Mouse (Mus musculus) hindbrain, embryonic 15.5 days (tissue): ENCODE results near the gene Abca9. TPM values are rescaled to one million over a fixed set of nuclear protein-coding genes. Genes with fewer than 3 reads are reported as not detected.

ENCODE experiments used
- ATAC-seq: fragments of 200-750 bp; cut with Nextera tagmentation; 2 replicates; pipeline ENCODE4 v1.8.0; 2017; ENCODE audit warnings: low read depth, moderate number of reproducible peaks, moderate TSS enrichment; ENCODE audit not compliant: low FRiP score
- H3K27ac ChIP-seq: fragments of 300-500 bp; sonication (generic); replicated peaks from 2 replicates; pipeline ENCODE4 v1.5.1; 2015; ENCODE audit warnings: mild to moderate bottlenecking, inconsistent platforms
- H3K27me3 ChIP-seq: fragments of 300-500 bp; sonication (generic); 2 replicates; pipeline ENCODE4 v1.6.1; 2015; ENCODE audit warnings: control low read depth, inconsistent platforms
- H3K36me3 ChIP-seq: fragments of 300-500 bp; sonication (generic); 2 replicates; pipeline ENCODE4 v1.6.1; 2015; ENCODE audit warnings: control low read depth, inconsistent platforms
- H3K4me1 ChIP-seq: fragments of 300-500 bp; sonication (generic); replicated peaks from 2 replicates; pipeline ENCODE4 v1.6.1; 2015; ENCODE audit warnings: control low read depth, inconsistent platforms
- H3K4me2 ChIP-seq: fragments of 300-500 bp; sonication (generic); 2 replicates; pipeline ENCODE4 v1.6.1; 2015; ENCODE audit warnings: moderate library complexity, mild to moderate bottlenecking, inconsistent platforms
- H3K4me3 ChIP-seq: fragments of 300-500 bp; sonication (generic); 2 replicates; pipeline ENCODE4 v1.5.1; 2015; ENCODE audit warnings: mild to moderate bottlenecking, inconsistent platforms
- H3K9ac ChIP-seq: fragments of 300-500 bp; sonication (generic); 2 replicates; pipeline ENCODE4 v1.6.1; 2015; ENCODE audit warnings: inconsistent platforms
- H3K9me3 ChIP-seq: fragments of 300-500 bp; sonication (generic); 2 replicates; pipeline ENCODE4 v1.6.1; 2016; ENCODE audit warnings: control low read depth, inconsistent platforms
- WGBS: fragments of 180-500 bp; shearing (Covaris S2); methylation state at CpG from one replicate; pipeline ENCODE4 v1.1.7; 2015; 5-methylcytosine and 5-hydroxymethylcytosine counted together
- polyA plus RNA-seq: library from polyadenylated mRNA; unstranded; fragments of >200 nt; fragmentation: Nextera tagmentation; extraction: Ambion mirVana; gene quantifications from 2 replicates; pipeline ENCODE4 v1.2.1, GENCODE M21; 2015

Abca9 gene
- polyA plus RNA-seq, 1 experiment from 2014 or later: 3.2 TPM

DNA sequence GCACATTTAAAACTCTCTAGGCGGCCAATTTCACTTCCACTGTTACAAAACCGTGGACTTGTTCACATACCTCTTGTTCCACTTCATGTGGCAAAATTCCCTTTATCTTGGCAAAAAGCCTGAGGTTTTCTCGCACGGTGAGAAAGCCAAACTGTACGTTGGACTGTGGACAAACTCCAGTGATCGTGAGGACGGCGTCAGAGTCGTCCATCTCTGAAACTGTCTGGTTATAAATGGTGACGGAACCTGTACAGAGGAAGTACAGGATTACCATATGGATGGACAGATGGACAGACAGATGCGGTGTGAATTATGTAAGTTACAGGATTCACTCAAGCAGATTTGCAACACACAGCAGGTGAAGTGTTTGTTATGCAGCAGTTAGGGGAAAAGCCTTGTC lies 22.6 kb downstream of the Abca9 start:
- H3K9ac ChIP-seq: no peak overlapping the region
- H3K36me3 ChIP-seq: no peaks in the 10 kb centered on the region
- H3K9me3 ChIP-seq: no peaks in the 10 kb centered on the region
- H3K27me3 ChIP-seq: no peaks in the 10 kb centered on the region
- H3K27ac ChIP-seq: no peak overlapping the region
- WGBS: 84% methylated on average over 11 of the region's 11 CpGs
- no peak for ATAC-seq
- H3K4me2 ChIP-seq: no peak overlapping the region
- no peaks in the 10 kb centered on the region for H3K4me1 ChIP-seq
- no peak overlapping the region for H3K4me3 ChIP-seq

DNA sequence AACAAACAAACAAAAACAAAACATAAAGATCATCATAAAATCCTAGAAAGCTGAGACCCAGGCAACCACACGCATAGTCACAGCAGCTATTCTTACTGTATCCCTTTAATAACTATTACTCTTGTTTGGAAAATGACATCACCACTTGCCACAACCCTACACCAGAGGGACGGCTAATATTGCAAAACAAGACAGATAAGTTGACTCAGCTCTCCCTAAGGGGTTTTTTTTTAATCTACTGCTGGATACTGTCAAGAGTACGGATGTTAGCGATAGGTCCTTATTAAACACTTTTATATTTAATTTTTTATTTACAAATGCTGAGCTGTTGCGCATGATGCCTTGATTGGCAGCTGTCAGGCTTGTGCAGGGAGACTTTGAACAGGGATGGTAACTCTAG lies 37.2 kb downstream of the Abca9 start:
- H3K9ac ChIP-seq: no peak overlapping the region
- H3K4me2 ChIP-seq: no peak overlapping the region
- no peak overlapping the region for H3K4me3 ChIP-seq
- no peaks in the 10 kb centered on the region for H3K9me3 ChIP-seq
- H3K27me3 ChIP-seq: no peaks in the 10 kb centered on the region
- no peaks in the 10 kb centered on the region for H3K36me3 ChIP-seq
- WGBS: 84% methylated on average over 5 of the region's 5 CpGs
- no peak overlapping the region for H3K27ac ChIP-seq
- ATAC-seq: no peak
- no peaks in the 10 kb centered on the region for H3K4me1 ChIP-seq

DNA sequence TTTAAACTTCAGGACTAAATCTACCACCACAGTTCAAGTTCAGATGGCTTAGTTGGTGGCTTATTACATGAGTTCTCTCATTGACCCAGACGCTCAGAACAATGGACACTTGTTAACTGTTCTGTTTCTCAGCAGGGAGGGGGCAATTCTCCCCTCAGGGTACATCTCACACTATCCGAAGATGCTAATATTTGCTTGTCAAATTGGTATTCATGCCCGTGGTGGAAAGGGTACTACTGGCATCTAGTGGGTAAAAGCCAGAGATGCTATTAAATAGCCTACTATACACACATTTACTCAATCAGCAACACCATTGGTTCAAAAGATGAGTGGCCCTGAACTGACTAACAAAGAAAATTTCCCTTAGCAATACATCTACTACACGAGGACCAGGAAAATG lies 56.9 kb downstream of the Abca9 start:
- Histone ChIP-seq H3K36me3 (no peaks in the 10 kb centered on the region), H3K27me3 (no peaks in the 10 kb centered on the region), H3K4me3 (no peak overlapping the region), H3K4me2 (no peak overlapping the region), H3K9ac (no peak overlapping the region), H3K27ac (no peak overlapping the region), H3K4me1 (no peaks in the 10 kb centered on the region), H3K9me3 (no peaks in the 10 kb centered on the region)
- 47% methylated on average over 4 of the region's 4 CpGs for WGBS
- ATAC-seq: no peak

DNA sequence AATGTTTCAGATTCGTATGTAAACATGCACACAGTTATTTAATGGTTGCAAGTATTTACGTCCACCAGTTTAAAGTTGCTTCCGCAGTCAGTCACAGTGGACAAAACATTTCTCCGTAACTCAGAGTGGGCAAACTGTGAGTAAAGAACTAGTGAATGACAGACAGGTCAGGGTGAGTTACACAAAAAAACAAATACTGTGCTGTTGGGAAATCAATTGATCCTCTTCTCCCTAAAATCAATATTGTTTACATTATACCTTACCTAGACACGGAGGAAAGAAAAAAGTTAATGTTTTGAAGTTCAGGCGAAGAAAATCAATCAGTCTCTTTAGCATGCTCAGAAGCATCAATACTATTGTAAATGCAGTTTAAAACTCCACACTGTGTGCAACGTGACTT lies 66.6 kb downstream of the Abca9 start:
- WGBS: 91% methylated on average over 7 of the region's 7 CpGs
- no peaks in the 10 kb centered on the region for H3K4me1 ChIP-seq
- no peaks in the 10 kb centered on the region for H3K27me3 ChIP-seq

DNA sequence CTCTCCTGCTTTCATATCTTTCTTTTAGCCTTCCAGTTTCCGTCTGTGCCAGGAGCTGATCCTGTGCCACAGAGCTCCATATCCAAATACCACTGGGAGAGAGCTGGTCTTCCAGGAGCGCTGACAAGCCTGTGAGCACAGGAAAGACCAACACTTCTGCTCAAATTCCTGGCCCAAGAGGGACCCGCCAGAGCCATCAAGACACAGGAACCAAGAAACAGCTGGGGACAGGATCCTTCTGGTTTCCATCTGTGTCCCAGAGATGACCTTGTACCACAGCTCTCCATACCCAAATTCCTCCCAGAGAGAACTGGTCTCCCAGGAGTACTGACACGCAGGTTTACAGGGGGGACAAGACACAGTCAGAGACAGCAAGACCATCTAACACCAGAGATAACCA lies 69.1 kb downstream of the Abca9 start:
- H3K4me1 ChIP-seq: 0 out of 2 replicates have a peak, but pooled peaks cover 3% of the 10 kb centered on the region
- H3K9me3 ChIP-seq: no peaks in the 10 kb centered on the region
- no peaks in the 10 kb centered on the region for H3K36me3 ChIP-seq
- no peak overlapping the region for H3K9ac ChIP-seq
- ATAC-seq: no peak
- 80% methylated on average over 4 of the region's 4 CpGs for WGBS
- H3K27ac ChIP-seq: no peak overlapping the region
- H3K27me3 ChIP-seq: no peaks in the 10 kb centered on the region
- H3K4me3 ChIP-seq: no peak overlapping the region
- H3K4me2 ChIP-seq: no peak overlapping the region

More for the DNA sequence above, 66.6 kb downstream of the Abca9 start:
- Histone ChIP-seq H3K9me3 (no peaks in the 10 kb centered on the region), H3K4me2 (no peak overlapping the region), H3K36me3 (no peaks in the 10 kb centered on the region), H3K9ac (no peak overlapping the region), H3K27ac (no peak overlapping the region), H3K4me3 (no peak overlapping the region)
- ATAC-seq: no peak

DNA sequence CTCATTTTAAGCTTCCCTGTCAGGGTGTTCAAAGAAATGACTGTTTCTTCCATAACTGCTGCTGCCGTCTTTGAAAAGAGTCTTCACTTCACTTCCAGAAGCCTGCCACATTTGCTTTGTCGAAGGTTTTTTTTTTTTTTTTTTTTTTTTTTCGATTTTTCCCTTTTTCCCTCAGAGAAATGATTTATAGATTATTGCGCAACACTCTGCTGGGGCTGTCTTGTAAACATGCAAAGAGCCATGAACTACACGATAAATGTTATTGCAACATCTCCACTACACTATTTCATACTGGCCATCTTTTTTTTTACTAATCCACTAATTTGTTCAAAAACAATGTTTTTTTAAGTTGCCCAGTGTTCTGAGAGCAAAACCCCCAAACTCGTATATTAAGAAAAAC lies 70.5 kb downstream of the Abca9 start:
- ATAC-seq: no peak
- 70% methylated on average over 6 of the region's 6 CpGs for WGBS
- 0 out of 2 replicates have a peak, but pooled peaks cover 3% of the 10 kb centered on the region for H3K4me1 ChIP-seq
- no peak overlapping the region for H3K4me3 ChIP-seq
- H3K36me3 ChIP-seq: no peaks in the 10 kb centered on the region
- H3K9me3 ChIP-seq: no peaks in the 10 kb centered on the region
- no peak overlapping the region for H3K4me2 ChIP-seq
- no peak overlapping the region for H3K9ac ChIP-seq
- no peaks in the 10 kb centered on the region for H3K27me3 ChIP-seq
- no peak overlapping the region for H3K27ac ChIP-seq

DNA sequence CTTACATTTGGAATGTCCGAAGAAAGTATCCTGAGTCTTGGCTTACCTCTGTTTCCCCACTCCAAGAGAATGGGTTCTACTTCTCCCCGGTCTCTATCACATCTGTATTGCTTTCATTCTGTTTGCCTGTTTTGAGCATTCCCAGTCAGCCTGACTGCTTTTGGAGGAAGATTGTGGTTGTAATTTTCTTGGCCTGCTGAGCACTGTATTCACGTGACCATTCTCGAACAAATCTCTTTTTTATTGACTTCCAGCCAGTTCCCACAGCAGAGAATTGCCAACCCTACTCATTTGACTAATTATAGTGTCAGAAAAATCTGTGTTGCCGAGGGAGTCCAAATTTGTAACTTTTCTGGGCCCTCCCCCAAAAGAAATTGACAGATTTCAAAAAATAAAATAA lies 72.1 kb downstream of the Abca9 start, which contains the start of gene Abca8a:
TSS of gene Abca8a (minus strand) at position 121 of the 400 bp plus-strand sequence.
- WGBS: 70% methylated on average over 5 of the region's 5 CpGs
- H3K36me3 ChIP-seq: no peaks in the 10 kb centered on the region
- H3K4me3 ChIP-seq: no peak within 1 kb of the TSS
- H3K4me1 ChIP-seq: 0 out of 2 replicates have a peak, but pooled peaks cover 3% of the 10 kb centered on the region
- H3K9me3 ChIP-seq: no peaks in the 10 kb centered on the region
- no peaks in the 10 kb centered on the region for H3K27me3 ChIP-seq
- H3K27ac ChIP-seq: no peak within 1 kb of the TSS
- H3K4me2 ChIP-seq: no peak within 1 kb of the TSS
- no peak for ATAC-seq
- no peak within 1 kb of the TSS for H3K9ac ChIP-seq

DNA sequence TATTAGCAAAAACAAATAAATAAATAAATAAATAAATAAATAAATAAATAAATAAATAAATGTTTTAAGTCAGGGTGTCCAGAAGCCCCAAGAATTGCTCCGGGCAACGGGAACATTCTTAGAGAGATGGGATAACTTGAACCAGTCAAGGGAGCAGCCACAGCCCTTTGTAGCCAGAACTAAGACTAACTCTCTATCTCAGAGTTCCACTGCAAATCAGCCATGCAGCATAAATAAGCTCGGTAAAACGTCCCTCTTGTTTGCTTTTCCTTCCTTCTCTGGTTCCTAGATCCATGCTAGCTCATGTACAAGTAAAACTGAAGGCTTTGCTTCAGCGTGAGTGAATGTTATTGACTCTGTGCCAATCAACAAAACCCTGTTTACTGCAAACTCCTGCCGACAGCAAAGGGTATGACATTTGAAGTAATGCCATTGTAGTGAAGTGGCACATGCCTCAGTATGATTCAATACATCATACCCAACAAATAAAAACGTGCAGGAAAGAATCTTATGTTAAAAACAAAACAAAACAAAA lies 73.1 kb downstream of the Abca9 start:
- Histone ChIP-seq H3K36me3 (no peaks in the 10 kb centered on the region), H3K4me3 (no peak overlapping the region), H3K4me1 (0 out of 2 replicates have a peak, but pooled peaks cover 3% of the 10 kb centered on the region), H3K9me3 (no peaks in the 10 kb centered on the region), H3K4me2 (no peak overlapping the region), H3K27me3 (no peaks in the 10 kb centered on the region), H3K27ac (no peak overlapping the region), H3K9ac (no peak overlapping the region)
- no peak for ATAC-seq
- WGBS: 69% methylated on average over 7 of the region's 7 CpGs

DNA sequence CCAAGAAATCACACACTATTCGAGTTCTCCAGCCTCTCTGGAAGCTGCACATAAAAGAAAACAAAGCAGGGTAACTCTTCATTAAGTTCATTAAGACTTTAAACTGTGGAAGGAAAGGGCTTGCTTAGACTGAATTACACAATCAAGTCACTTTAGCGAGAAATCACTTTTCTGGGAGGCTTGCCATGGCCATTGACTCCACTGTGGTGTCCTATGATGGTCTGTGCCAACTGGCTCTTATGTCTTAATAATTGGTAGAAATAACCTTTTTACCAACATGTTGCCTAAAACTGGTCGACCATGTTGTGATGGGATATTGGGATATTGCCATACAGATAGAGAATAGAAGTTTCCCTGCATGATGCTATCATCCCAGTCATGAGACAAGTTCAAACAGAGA lies 73.8 kb downstream of the Abca9 start:
- Histone ChIP-seq H3K36me3 (no peaks in the 10 kb centered on the region), H3K4me1 (0 out of 2 replicates have a peak, but pooled peaks cover 3% of the 10 kb centered on the region), H3K4me3 (no peak overlapping the region), H3K27me3 (no peaks in the 10 kb centered on the region), H3K4me2 (no peak overlapping the region), H3K9ac (no peak overlapping the region), H3K9me3 (no peaks in the 10 kb centered on the region), H3K27ac (no peak overlapping the region)
- no peak for ATAC-seq
- WGBS: 68% methylated on average over 3 of the region's 3 CpGs

DNA sequence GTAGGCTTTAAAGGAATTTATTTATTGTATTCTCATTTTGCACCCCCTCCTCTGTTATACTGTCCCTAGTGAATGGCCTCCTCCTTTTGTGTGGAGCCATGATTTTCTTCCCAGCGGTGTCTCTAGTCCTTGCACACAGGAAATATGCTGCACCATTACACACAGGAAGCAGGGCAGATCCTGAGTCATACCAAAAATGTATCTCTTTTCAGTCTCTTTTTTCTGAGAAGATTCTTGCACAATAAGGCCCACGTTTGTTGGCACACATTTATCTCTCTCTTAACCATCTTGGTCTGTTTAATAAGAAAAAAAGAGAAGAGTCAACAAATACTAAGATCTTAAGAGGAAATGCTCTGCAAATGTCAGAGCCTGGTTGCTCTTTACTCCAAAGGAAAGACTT lies 76.7 kb downstream of the Abca9 start:
- Histone ChIP-seq H3K4me3 (no peak overlapping the region), H3K4me1 (0 out of 2 replicates have a peak, but pooled peaks cover 3% of the 10 kb centered on the region), H3K27ac (no peak overlapping the region), H3K9ac (no peak overlapping the region), H3K36me3 (no peaks in the 10 kb centered on the region), H3K4me2 (no peak overlapping the region), H3K9me3 (no peaks in the 10 kb centered on the region), H3K27me3 (no peaks in the 10 kb centered on the region)
- no peak for ATAC-seq
- 74% methylated on average over 2 of the region's 2 CpGs for WGBS

DNA sequence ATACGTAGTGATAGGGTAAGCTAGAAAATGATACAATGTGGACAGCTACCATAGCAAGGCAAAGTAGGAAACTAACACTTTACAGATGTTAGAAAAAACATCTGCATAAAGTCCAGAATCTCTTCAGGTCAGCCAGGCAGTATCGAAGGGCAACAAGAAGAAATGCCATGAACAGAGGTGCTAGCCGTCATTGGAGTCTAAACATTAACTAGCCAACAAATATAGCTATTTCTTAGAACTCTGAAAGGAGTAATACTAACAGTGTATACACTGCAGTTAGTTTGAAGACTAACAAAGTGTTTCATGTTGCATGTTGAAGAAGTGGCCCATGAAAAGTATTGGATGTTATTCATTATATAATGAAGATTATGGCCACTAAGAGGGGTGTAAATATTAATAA lies 95.8 kb downstream of the Abca9 start:
- Histone ChIP-seq H3K27ac (no peak overlapping the region), H3K9me3 (no peaks in the 10 kb centered on the region), H3K4me2 (no peak overlapping the region), H3K4me1 (no peaks in the 10 kb centered on the region), H3K4me3 (no peak overlapping the region), H3K36me3 (no peaks in the 10 kb centered on the region), H3K9ac (no peak overlapping the region), H3K27me3 (no peaks in the 10 kb centered on the region)
- WGBS: 89% methylated on average over 3 of the region's 3 CpGs
- no peak for ATAC-seq

DNA sequence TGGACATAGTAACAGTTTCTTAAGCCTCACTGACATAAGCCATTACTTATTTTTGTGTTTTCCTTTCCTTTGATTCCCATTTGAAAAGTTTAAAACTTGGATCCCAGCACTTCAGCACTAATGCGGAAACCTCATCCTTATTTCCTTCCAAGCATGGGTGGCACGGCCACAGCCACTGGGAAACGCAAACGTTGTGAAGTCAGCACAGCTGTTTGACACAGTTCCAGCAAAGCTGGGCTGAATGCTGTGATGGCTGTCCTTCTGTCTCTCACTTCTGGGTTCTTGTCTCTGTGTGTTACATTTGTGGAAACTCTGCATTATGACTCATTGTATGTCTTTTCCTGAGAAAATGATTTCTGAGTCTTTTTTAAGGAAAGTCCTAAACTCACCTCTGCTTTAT lies 107.0 kb downstream of the Abca9 start:
- Histone ChIP-seq H3K4me2 (no peak overlapping the region), H3K4me3 (no peak overlapping the region), H3K27me3 (no peaks in the 10 kb centered on the region), H3K4me1 (no peaks in the 10 kb centered on the region), H3K36me3 (no peaks in the 10 kb centered on the region), H3K9me3 (no peaks in the 10 kb centered on the region), H3K27ac (no peak overlapping the region), H3K9ac (no peak overlapping the region)
- WGBS: 81% methylated on average over 4 of the region's 4 CpGs
- ATAC-seq: no peak

DNA sequence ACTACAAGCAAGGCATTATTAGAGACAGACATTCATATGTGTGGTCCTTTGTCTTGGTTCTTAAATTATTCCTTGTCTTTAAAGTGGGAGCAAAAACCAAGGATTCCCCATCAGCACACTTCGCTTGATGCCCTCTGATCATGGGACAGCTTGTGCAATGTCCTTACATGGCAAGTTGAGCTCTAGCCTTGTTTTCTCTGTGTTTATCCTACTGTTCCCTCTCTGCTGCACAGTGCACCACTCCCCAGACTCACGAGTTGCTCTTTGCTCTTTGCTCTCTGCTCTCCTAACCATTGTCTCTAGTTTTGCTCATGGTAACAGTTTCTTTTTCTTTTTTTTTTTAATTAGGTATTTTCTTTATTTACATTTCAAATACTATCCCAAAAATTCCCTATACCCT lies 107.9 kb downstream of the Abca9 start:
- no peaks in the 10 kb centered on the region for H3K9me3 ChIP-seq
- no peaks in the 10 kb centered on the region for H3K36me3 ChIP-seq
- H3K9ac ChIP-seq: no peak overlapping the region
- H3K27me3 ChIP-seq: no peaks in the 10 kb centered on the region
- no peak for ATAC-seq
- WGBS: 70% methylated on average over 2 of the region's 2 CpGs
- H3K4me3 ChIP-seq: no peak overlapping the region
- no peak overlapping the region for H3K4me2 ChIP-seq
- H3K27ac ChIP-seq: no peak overlapping the region
- no peaks in the 10 kb centered on the region for H3K4me1 ChIP-seq
